Mouse (Mus musculus) layer of hippocampus, adult 9-10 months (tissue): Measurements from ENCODE around the gene Mrgprg.

Source experiments
- DNase-seq: peaks from one replicate; pipeline ENCODE4 v3.0.0; 2022; ENCODE audit warnings: low spot score

Mrgprg gene

GRCm38 (mm10) chr7:143755357-143756124 is 11.3 kb downstream of the Mrgprg start:
- DNase-seq = no peak

GRCm38 (mm10) chr7:143753990-143754715 is 12.6 kb downstream of the Mrgprg start:
- peak; percentile 54 for DNase-seq

GRCm38 (mm10) chr7:143752606-143753005 is 14.2 kb downstream of the Mrgprg start:
- DNase-seq = no peak

GRCm38 (mm10) chr7:143752056-143752455 is 14.7 kb downstream of the Mrgprg start:
- DNase-seq = no peak

- no peak for DNase-seq
Observed at GRCm38 (mm10) chr7:143751380-143751779, 15.4 kb downstream of the Mrgprg start.

- DNase-seq = no peak
Observed at GRCm38 (mm10) chr7:143749045-143749444, 17.7 kb downstream of the Mrgprg start.

- peak; percentile 73 for DNase-seq
Observed at GRCm38 (mm10) chr7:143748041-143748868, 18.5 kb downstream of the Mrgprg start.

- no peak for DNase-seq
Observed at GRCm38 (mm10) chr7:143740653-143741052, 26.1 kb downstream of the Mrgprg start.

- DNase-seq = no peak
Observed at GRCm38 (mm10) chr7:143739511-143740461, 27.0 kb downstream of the Mrgprg start.

GRCm38 (mm10) chr7:143738601-143739006 is 28.2 kb downstream of the Mrgprg start:
- no peak for DNase-seq

- DNase-seq = no peak
Observed at GRCm38 (mm10) chr7:143738194-143738593, 28.6 kb downstream of the Mrgprg start.

GRCm38 (mm10) chr7:143733746-143734145 is 33.0 kb downstream of the Mrgprg start:
- no peak for DNase-seq

GRCm38 (mm10) chr7:143729886-143730285 is 36.9 kb downstream of the Mrgprg start:
- no peak for DNase-seq

- no peak for DNase-seq
Observed at GRCm38 (mm10) chr7:143726396-143726795, 40.4 kb downstream of the Mrgprg start.

- DNase-seq = no peak
Observed at GRCm38 (mm10) chr7:143723841-143724240, 43.0 kb downstream of the Mrgprg start.

GRCm38 (mm10) chr7:143722646-143723045 is 44.1 kb downstream of the Mrgprg start:
- DNase-seq = no peak

GRCm38 (mm10) chr7:143717811-143718210 is 49.0 kb downstream of the Mrgprg start:
- no peak for DNase-seq
